Mouse (Mus musculus) adrenal gland, postnatal 36 days (tissue): ENCODE measurements around the gene Atp6v0e2. TPM values are rescaled to one million over a fixed set of nuclear protein-coding genes. Genes with fewer than 3 reads are reported as not detected.

Experiments
- DNase-seq, 2 experiments: peaks; one replicate each; pipeline ENCODE4 v3.0.0; 2021; ENCODE audit warnings: mixed read lengths in 1 of 2
- total RNA-seq, 2 experiments: library from RNA; stranded (reverse); gene quantifications; 2 replicates each; pipeline ENCODE4 v1.2.3; 2021

Gene Atp6v0e2
- total RNA-seq, 2 experiments from 2014 or later: 61.8 to 63.3 TPM

DNA sequence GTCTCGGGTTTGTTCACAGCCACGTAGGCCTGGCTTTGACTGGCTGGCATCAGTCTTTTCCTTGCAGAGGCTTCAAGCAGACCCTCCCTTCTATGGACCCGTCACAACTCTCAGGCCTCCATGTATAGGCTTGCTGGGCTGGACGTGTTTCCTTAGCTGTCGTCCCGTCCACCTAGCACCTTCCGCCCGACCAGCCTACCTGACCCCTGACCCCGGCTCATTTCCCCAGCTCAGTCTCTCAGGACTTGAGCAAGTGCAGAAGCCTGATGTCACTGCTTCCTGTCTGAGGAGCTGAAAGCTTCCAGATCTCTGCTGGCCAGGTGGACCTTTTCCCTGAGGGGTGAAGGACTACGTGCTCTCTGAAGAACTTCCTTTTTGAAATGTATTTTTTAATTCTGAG is 35.9 kb downstream of the Atp6v0e2 start:
- DNase-seq: peak in 1 of 2 experiments; percentile 62

DNA sequence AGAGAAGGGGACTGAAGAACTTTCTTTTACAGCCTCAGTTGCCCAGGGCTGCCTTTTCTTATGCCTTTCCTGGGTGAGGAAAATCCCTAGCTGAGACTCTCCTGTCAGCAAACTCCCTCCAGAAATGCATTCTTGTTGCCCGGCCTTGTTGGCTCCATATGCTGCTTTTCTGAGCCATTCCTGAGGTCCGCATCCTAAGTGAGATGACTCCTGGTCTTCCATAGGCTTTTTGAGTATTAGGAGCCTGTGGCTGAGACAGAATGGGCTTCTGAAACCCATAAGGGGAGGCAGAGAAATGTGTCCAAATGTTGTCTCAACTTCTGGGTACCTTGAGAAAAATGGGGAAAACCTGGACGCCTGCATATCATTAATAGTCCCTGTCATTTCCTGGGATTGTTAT is 36.6 kb downstream of the Atp6v0e2 start:
- no peak for DNase-seq

DNA sequence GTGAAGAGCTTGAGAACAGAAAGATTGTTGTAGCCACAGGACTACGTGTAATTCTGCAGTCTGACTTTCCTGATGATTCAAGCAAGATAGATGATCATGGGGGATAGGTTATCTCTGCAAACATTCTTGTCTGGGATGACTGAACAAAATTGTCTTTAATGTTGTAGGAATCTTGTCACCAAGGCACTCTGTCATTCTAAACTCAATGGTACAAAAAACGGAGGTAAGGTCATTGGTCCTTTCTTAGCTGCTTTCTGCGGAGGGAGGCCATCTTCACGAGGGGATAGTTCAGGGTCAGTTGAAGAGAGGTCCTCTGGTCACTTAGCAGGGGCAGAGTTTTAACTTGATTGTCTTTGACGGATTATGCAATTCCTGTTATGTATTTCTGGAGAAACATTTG is 41.3 kb downstream of the Atp6v0e2 start:
- no peak for DNase-seq

DNA sequence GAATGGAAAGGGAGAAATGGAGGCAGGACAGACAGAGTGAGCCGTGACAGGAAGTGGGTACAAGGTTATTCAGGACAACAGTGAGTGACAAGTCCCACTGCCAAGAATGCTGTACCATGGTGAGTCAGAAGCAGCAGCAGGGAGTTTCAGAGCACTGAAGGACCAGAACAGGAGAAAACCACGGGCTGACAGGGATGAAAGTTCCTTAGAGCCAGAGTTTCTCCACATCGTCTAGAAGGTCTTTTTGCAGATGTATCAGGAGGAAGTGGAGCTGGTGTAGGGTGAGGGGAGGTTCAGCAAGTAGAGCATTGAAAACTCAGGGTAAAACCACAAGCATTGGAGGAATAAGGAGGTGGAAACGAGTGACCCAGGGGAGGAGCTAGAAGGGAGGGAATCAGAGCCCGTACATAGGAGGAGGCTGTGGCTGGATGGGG is 41.8 kb downstream of the Atp6v0e2 start:
- DNase-seq: peak; percentile 55 to 61

DNA sequence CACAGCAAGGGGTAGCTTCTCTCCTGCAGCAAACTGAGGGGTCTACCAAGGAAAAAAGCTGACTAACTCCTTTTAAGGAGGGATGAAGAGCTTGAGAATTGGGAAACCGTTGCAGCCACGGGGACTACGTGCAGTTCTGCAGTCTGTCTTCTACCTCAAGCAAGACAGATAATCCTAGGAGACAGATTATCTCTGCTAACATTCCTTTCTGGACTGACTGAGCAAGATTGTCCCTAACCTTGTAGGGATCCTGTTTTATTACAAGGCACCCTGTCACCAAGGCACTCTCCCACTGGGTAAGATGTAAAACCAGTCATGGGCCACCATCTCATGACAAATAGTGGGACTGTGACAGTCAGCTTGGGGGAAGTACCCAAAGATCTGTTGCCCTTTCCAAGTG is 43.8 kb downstream of the Atp6v0e2 start:
- DNase-seq: no peak

DNA sequence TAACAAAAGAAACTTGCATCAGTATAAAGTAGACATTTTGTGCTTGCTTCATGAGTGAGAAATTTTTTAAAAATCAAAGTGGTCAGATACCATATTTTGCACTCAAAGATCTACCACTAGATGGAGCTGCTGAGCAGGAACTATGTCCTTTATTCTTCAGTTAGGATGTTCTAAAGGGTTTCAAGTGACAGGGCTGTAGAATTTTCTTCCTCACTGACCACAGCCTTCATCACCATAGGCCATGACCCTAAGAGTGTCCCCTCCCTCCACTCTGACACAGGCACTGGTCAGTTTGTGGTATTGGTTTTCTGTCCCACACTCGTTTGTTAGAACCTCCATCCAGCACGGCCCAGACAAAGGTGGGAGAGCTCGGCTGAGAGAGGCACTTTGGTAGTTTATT is 44.6 kb downstream of the Atp6v0e2 start:
- DNase-seq: peak in 1 of 2 experiments; percentile 63

DNA sequence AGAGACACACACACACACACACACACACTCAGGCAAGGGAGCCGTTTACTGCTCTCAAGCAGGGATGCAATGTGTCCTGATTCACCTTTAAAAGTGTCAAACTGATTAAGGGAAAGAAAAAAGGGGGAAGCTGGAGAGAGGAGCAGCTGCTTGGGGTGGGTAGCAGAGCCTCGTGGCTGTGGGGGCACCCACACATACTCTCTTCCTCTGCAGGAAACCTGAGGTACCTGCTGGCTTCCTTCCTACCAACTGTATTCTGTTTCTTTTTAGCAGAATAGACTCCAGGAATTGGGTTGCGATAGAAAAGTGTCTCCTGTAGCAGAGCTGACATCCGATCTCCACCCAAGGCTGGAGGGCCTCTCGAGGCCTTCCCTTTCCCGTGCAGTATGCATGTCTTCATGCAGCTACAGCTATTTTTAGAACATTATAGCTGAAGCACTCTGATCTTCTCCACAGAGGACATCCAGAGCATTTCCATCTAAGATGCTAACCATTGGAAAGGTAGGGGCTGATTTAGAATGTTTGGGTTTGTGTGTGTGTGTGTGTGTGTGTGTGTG is 51.9 kb downstream of the Atp6v0e2 start, which contains the start of gene Gm45021:
Gm45021 (plus strand) TSS at position 417 of the 557 bp plus-strand sequence.
- DNase-seq: no peak

Other genes with a start within 250 kb of the Atp6v0e2 start
- gene Krba1, start 142.0 kb upstream of the Atp6v0e2 start, total RNA-seq: 10 to 100 TPM; 19.2 to 37.3 TPM
- 10 to 100 TPM; 31.2 to 62.6 TPM for gene Zfp467, start 91.8 kb upstream of the Atp6v0e2 start, total RNA-seq
- gene Sspo, start 89.4 kb upstream of the Atp6v0e2 start, total RNA-seq: 1 to 10 TPM; 1.9 to 2.4 TPM
- gene Lrrc61, start 17.2 kb downstream of the Atp6v0e2 start, total RNA-seq: 10 to 100 TPM; 26.0 to 49.9 TPM
- 10 to 100 TPM; 52.7 to 77.5 TPM for gene Rarres2, start 35.2 kb downstream of the Atp6v0e2 start, total RNA-seq
- not detected for gene Gm45021, start 52.0 kb downstream of the Atp6v0e2 start, total RNA-seq
- gene Repin1, start 56.3 kb downstream of the Atp6v0e2 start, total RNA-seq: 10 to 100 TPM; 48.5 to 50.5 TPM
- gene Gm44965, start 56.3 kb downstream of the Atp6v0e2 start, total RNA-seq: not detected
- gene Zfp775, start 64.4 kb downstream of the Atp6v0e2 start, total RNA-seq: 1 to 10 TPM; 6.8 to 9.5 TPM
- gene AI854703, start 89.1 kb downstream of the Atp6v0e2 start, total RNA-seq: 1 to 10 TPM; 1.5 to 1.6 TPM
- gene Gimap8, start 109.6 kb downstream of the Atp6v0e2 start, total RNA-seq: 10 to 100 TPM in 1 of 2 experiments, 1 to 10 TPM in 1; 9.9 to 15.7 TPM
- 1 to 10 TPM; 4.4 to 7.1 TPM for gene Gimap9, start 138.5 kb downstream of the Atp6v0e2 start, total RNA-seq
- 10 to 100 TPM; 41.2 to 60.8 TPM for gene Gimap4, start 146.9 kb downstream of the Atp6v0e2 start, total RNA-seq
- 10 to 100 TPM; 55.3 to 73.5 TPM for gene Gimap6, start 170.6 kb downstream of the Atp6v0e2 start, total RNA-seq
- gene Gm28053, start 181.0 kb downstream of the Atp6v0e2 start, total RNA-seq: 1 to 10 TPM; 2.9 to 3.3 TPM
- gene Gimap7, start 181.0 kb downstream of the Atp6v0e2 start, total RNA-seq: under 1 TPM in 1 of 2 experiments, not detected in 1; 0.53 TPM
- gene Gimap1, start 201.4 kb downstream of the Atp6v0e2 start, total RNA-seq: 10 to 100 TPM; 10.8 to 15.4 TPM
- 10 to 100 TPM; 13.3 to 18.2 TPM for gene Gimap5, start 208.6 kb downstream of the Atp6v0e2 start, total RNA-seq
- gene Gimap3, start 233.2 kb downstream of the Atp6v0e2 start, total RNA-seq: 1 to 10 TPM; 2.9 to 8.5 TPM